Mouse (Mus musculus) ES-Bruce4 (cell line): ENCODE measurements around the gene Gm28230. TPM values are rescaled to one million over a fixed set of nuclear protein-coding genes. Genes with fewer than 3 reads are reported as not detected.

Experiments
- H3K27ac ChIP-seq: 2 replicates; pipeline ENCODE4 v1.5.1; 2012; ENCODE audit warnings: low read length, inconsistent platforms; ENCODE audit not compliant: insufficient read depth
- H3K27me3 ChIP-seq: 2 replicates; pipeline ENCODE4 v1.6.1; 2012; ENCODE audit warnings: mild to moderate bottlenecking, low read length, inconsistent platforms; ENCODE audit not compliant: control insufficient read depth, poor library complexity, insufficient read depth, severe bottlenecking
- H3K36me3 ChIP-seq: 2 replicates; pipeline ENCODE4 v1.6.1; 2012; ENCODE audit warnings: inconsistent platforms, mild to moderate bottlenecking, low read length, moderate library complexity; ENCODE audit not compliant: control insufficient read depth, poor library complexity, insufficient read depth, severe bottlenecking
- H3K4me1 ChIP-seq: one replicate; pipeline ENCODE4 v1.8.1; 2011; ENCODE audit warnings: low read length; ENCODE audit not compliant: control insufficient read depth, insufficient read depth
- H3K4me3 ChIP-seq: 2 replicates; pipeline ENCODE4 v1.5.1; 2011; ENCODE audit warnings: low read depth, mild to moderate bottlenecking, low read length
- H3K9ac ChIP-seq: 2 replicates; pipeline ENCODE4 v1.6.1; 2012; ENCODE audit warnings: low read depth, mild to moderate bottlenecking, inconsistent platforms; ENCODE audit not compliant: poor library complexity, severe bottlenecking
- H3K9me3 ChIP-seq: replicated peaks from 2 replicates; pipeline ENCODE4 v1.6.1; 2012; ENCODE audit warnings: mild to moderate bottlenecking, low read length, inconsistent platforms; ENCODE audit not compliant: control insufficient read depth, poor library complexity, insufficient read depth, severe bottlenecking
- CTCF ChIP-seq: IDR thresholded peaks from one replicate; pipeline ENCODE4 v1.8.1; 2011; ENCODE audit warnings: low read depth, low read length
- EP300 ChIP-seq: IDR thresholded peaks from 2 replicates; pipeline ENCODE4 v1.6.1; 2011; ENCODE audit warnings: low read depth, low read length; ENCODE audit not compliant: insufficient read depth
- POLR2A ChIP-seq: IDR thresholded peaks from one replicate; pipeline ENCODE4 v1.8.1; 2011; ENCODE audit warnings: low read length; ENCODE audit not compliant: insufficient read depth
- polyA plus RNA-seq: library from polyadenylated mRNA; stranded (reverse); fragments of >200 nt; gene quantifications from 2 replicates; pipeline ENCODE4 v1.2.4, GENCODE M21; 2011; ENCODE audit warnings: low read depth; ENCODE audit not compliant: missing spikeins, insufficient read depth, insufficient read length

Gene Gm28230
- polyA plus RNA-seq, 1 experiment: not detected

- H3K4me1 ChIP-seq: no peaks in the 10 kb centered on the region
- H3K36me3 ChIP-seq: no peaks in the 10 kb centered on the region
- peak within 1 kb of the TSS; percentile 36 for H3K9ac ChIP-seq
- H3K4me3 ChIP-seq: peak within 1 kb of the TSS; percentile 52
- peaks cover 35% of the 10 kb centered on the region for H3K27me3 ChIP-seq
- TF ChIP-seq POLR2A: no peak
- no peak for TF ChIP-seq EP300
- no peak for TF ChIP-seq CTCF
- no peaks in the 10 kb centered on the region for H3K9me3 ChIP-seq
- H3K27ac ChIP-seq: no peak within 1 kb of the TSS
Measured at GRCm38 (mm10) chr2:74762522-74763244, 36.2 kb downstream of the Gm28230 start, which contains the start of gene Hoxd1. TSS of gene Hoxd1 (plus strand) at chr2:74762980.

- no peaks in the 10 kb centered on the region for H3K9me3 ChIP-seq
- no peak overlapping the region for H3K27ac ChIP-seq
- TF ChIP-seq CTCF: no peak
- no peak for TF ChIP-seq EP300
- TF ChIP-seq POLR2A: no peak
- no peaks in the 10 kb centered on the region for H3K36me3 ChIP-seq
- peak overlapping the region; percentile 36 for H3K9ac ChIP-seq
- H3K27me3 ChIP-seq: peaks cover 34% of the 10 kb centered on the region
- H3K4me3 ChIP-seq: peak overlapping the region; percentile 52
- no peaks in the 10 kb centered on the region for H3K4me1 ChIP-seq
Measured at GRCm38 (mm10) chr2:74763245-74763735, 36.8 kb downstream of the Gm28230 start.

- Histone ChIP-seq H3K27me3 (peaks cover 34% of the 10 kb centered on the region), H3K4me1 (no peaks in the 10 kb centered on the region), H3K36me3 (no peaks in the 10 kb centered on the region), H3K4me3 (no peak overlapping the region), H3K9ac (peak overlapping the region; percentile 36; the same call in 1 of the 2 replicates), H3K27ac (no peak overlapping the region), H3K9me3 (no peaks in the 10 kb centered on the region)
- TF ChIP-seq EP300: no peak
- no peak for TF ChIP-seq POLR2A
- TF ChIP-seq CTCF: no peak
Measured at GRCm38 (mm10) chr2:74763976-74764375, 37.4 kb downstream of the Gm28230 start.

- no peak for TF ChIP-seq POLR2A
- TF ChIP-seq CTCF: no peak
- no peak for TF ChIP-seq EP300
- Histone ChIP-seq H3K36me3 (no peaks in the 10 kb centered on the region), H3K9me3 (no peaks in the 10 kb centered on the region), H3K9ac (no peak overlapping the region), H3K27ac (no peak overlapping the region), H3K27me3 (no peaks in the 10 kb centered on the region; the same call in 1 of the 2 replicates), H3K4me3 (no peak overlapping the region), H3K4me1 (no peaks in the 10 kb centered on the region)
Measured at GRCm38 (mm10) chr2:74774359-74774758, 47.8 kb downstream of the Gm28230 start.

- H3K9me3 ChIP-seq: no peaks in the 10 kb centered on the region
- TF ChIP-seq EP300 (no peak), CTCF (no peak), POLR2A (no peak)
- H3K27me3 ChIP-seq: no peaks in the 10 kb centered on the region
- H3K4me3 ChIP-seq: no peak overlapping the region
- no peak overlapping the region for H3K27ac ChIP-seq
- no peaks in the 10 kb centered on the region for H3K4me1 ChIP-seq
- no peaks in the 10 kb centered on the region for H3K36me3 ChIP-seq
- no peak overlapping the region for H3K9ac ChIP-seq
Measured at GRCm38 (mm10) chr2:74777536-74778275, 51.2 kb downstream of the Gm28230 start.
